Mouse (Mus musculus) bone marrow macrophage, adult 2 months (primary cell): ENCODE data around the gene Raver2. TPM values are rescaled to one million over a fixed set of nuclear protein-coding genes. Genes with fewer than 3 reads are reported as not detected.

ENCODE experiments used
- H3K27ac ChIP-seq: 2 replicates; pipeline ENCODE4 v1.5.1; 2012; ENCODE audit warnings: low read depth, low read length; ENCODE audit not compliant: insufficient read depth
- H3K4me1 ChIP-seq: 2 replicates; pipeline ENCODE4 v1.6.1; 2012; ENCODE audit warnings: low read length; ENCODE audit not compliant: control insufficient read depth, insufficient read depth
- H3K4me3 ChIP-seq: 2 replicates; pipeline ENCODE4 v1.5.1; 2012; ENCODE audit warnings: mild to moderate bottlenecking, low read length, moderate library complexity; ENCODE audit not compliant: insufficient read depth
- CTCF ChIP-seq: IDR thresholded peaks from 2 replicates; pipeline ENCODE4 v1.5.1; 2012; ENCODE audit warnings: low read depth, mild to moderate bottlenecking, low read length, moderate library complexity
- POLR2A ChIP-seq: IDR thresholded peaks from 2 replicates; pipeline ENCODE4 v1.6.1; 2012; ENCODE audit warnings: mild to moderate bottlenecking, low read depth, low read length, borderline replicate concordance
- polyA plus RNA-seq: library from polyadenylated mRNA; stranded (reverse); fragments of >200 nt; gene quantifications from 2 replicates; pipeline ENCODE4 v1.2.4, GENCODE M21; 2012; ENCODE audit not compliant: missing spikeins, insufficient read depth, insufficient read length

Gene Raver2
- polyA plus RNA-seq, 1 experiment = not detected

DNA sequence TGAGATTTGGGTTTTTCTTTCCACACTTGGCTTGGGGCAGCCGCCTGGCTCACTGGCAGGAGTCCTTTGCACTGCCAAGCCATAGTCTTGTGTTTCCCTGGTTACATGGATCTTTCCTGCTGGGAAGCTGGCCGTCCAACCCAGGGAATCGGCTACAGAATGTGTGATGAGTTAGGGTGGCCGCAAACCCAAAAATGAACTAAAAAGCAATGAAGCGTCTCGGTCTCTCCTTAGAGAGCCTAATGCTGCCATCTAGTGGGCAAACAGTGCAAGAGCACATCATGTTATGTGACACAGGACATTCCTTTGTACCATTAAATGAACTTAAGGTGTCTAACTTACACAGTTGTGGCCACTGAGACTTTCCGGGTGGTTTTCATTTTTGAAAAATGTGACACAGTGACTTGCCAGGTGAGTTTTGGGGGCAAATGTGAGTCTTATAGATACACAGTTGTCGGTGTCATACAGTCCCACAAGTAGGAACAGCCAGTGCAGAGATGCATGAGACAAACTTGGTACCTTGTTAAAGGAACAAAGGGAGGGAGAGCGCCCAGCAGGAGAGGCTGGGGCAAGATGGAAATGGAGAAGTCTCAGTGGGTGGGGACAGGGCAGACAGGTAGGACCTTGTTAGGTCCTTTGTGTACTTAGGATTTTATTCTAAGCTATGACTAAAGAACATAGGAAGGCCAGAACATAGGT lies 77.4 kb downstream of the Raver2 start:
- H3K27ac ChIP-seq = no peak overlapping the region
- TF ChIP-seq CTCF (peak; percentile 34), POLR2A (no peak)
- no peak overlapping the region for H3K4me3 ChIP-seq
- H3K4me1 ChIP-seq = peaks cover 5% of the 10 kb centered on the region; the same call in 1 of the 2 replicates

DNA sequence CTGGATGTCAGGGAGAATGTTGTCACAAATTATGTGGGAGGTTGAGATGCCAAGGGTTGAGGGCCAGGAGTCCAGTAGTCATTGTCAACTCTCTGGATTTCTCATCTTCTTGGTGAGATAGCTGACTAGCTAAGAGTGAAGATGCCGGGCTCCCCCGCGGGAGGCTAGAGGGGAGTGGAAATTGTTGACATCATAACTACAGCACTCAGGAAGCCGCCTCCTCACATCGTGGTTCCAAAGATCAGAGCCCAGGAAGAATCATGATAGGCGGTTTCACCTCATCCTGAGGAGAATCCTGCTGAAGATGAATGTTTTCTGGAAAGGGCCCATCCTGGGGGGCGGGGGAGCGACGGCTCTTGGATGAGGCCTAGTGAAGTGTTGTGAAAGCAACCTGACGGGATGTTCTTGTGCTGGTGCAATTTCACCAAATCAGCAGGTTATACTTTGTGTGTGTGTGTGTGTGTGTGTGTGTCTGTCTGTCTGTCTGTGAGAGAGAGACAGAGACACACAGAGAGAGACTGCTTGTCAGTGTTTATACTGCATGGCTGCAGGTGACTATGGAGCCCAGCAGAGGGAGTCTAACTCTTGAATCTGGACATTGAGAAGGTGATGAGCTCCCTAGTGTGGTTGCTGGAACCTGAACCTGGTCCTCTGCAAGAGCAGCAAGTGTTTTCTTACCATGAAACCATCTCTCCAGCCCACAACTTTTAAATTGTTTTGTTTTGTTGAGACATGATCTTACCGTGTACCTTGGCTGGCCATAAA lies 78.3 kb downstream of the Raver2 start:
- no peak overlapping the region for H3K27ac ChIP-seq
- no peak overlapping the region for H3K4me3 ChIP-seq
- H3K4me1 ChIP-seq = peaks cover under 1% of the 10 kb centered on the region; the same call in 1 of the 2 replicates
- TF ChIP-seq CTCF (no peak), POLR2A (no peak)

DNA sequence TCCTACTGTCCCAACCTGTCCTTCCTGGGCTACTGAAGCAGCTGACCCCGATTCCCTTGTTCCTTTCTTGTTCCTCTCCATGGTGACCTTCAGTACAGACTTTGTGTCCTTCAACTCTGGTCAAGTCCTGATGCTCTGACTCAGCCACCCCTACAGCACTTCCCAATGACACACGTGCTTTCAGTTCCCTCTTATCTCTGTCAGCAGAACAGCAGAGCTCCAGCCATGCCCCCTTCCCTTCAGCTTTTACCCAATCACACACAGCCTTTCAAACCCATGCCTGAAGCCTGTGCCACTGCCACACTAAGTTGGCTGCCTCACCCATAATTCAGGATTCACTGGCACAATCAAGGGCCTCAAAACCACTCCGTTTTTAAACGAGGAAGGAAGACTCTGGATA lies 86.8 kb downstream of the Raver2 start:
- H3K27ac ChIP-seq = peak overlapping the region; percentile 71
- no peak for TF ChIP-seq CTCF
- TF ChIP-seq POLR2A = no peak
- H3K4me1 ChIP-seq = peaks cover 19% of the 10 kb centered on the region
- no peak overlapping the region for H3K4me3 ChIP-seq

DNA sequence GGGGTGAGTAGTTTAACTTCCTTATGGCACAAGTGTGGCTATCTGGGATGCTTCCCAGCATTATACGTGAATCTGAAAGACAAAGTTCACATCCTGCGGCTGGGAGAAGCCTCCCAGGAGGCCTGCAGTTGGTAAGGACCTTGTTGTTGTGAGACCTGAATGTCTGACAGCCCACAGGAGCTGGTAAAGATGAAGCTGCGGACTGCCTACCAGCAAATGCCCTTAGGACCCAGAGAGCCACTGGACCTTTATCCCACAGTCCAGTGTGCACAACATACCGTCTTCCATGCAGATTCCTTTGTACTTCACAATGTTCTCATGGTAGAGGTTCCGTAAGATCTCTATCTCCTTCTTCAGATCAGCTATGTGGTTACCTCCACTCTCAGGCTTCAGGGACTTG lies 88.7 kb downstream of the Raver2 start:
- Histone ChIP-seq H3K4me3 (no peak overlapping the region), H3K27ac (no peak overlapping the region), H3K4me1 (peaks cover 19% of the 10 kb centered on the region)
- TF ChIP-seq CTCF = no peak
- TF ChIP-seq POLR2A = no peak

DNA sequence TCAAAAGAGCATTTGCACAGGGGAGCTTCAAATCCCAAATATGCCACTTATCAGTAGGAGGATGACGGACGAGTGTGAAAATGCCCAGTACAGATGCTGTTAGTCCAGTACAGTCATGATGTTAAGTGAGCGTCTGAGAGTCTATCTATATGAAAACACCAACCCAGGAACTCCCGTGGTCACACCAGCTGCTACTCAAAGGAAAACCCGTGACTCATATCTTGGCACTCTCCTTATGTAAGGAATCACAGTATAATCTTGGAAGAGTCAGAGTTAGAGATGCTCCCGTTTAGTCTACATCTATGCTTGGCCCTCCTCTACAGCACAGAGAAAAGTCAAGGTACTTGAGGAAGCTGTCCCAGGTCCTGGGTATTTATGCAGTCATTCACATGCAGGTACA lies 89.5 kb downstream of the Raver2 start:
- TF ChIP-seq POLR2A = no peak
- TF ChIP-seq CTCF = no peak

DNA sequence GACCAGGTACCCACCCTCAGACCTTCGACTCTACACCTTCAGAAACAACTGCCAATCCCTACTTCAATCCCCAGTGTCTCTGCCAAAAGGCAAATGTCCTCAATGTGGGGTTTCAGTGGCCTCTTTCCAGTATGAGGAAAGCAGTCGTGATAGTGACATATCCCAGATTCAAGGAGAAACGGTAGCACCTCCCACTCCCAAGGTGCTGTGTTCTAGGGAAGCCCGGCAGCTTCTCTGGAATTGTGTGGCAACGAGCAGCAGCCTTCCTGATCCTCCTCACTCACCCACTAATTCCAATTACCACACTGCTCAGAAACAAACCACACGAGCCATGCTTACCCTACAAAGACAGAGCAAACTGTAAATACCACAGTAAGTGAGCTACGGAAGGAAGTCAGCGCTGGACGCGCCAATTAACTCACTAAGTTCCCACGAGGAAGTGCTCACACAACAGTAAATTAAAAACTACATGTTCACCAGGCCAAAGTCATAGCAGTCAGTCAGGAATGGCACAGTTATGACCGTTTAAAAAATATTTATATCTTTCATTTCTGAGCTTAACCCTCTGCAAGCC lies 90.5 kb downstream of the Raver2 start:
- Histone ChIP-seq H3K4me1 (peaks cover 19% of the 10 kb centered on the region), H3K27ac (no peak overlapping the region), H3K4me3 (no peak overlapping the region)
- TF ChIP-seq POLR2A (no peak), CTCF (no peak)

More for the DNA sequence above, 89.5 kb downstream of the Raver2 start:
- peaks cover 19% of the 10 kb centered on the region for H3K4me1 ChIP-seq
- no peak overlapping the region for H3K4me3 ChIP-seq
- no peak overlapping the region for H3K27ac ChIP-seq

DNA sequence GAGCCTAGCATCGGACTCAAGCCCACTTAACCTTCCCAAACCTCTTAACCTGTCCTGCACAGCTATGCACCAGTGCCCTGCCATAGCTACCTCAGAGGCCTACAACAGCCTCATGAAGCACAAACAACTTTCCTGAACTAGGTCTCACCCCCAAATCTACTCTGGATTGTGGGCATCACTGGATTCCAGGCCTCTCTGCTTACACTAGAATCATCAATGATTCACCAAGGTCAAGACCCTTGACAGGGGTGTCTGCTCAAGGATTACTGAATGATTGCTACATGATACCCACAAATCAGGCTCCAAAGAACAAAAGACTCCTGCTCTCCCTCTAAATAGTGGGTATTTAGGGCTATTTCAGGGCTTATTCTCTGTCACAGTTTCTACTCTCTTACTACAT lies 92.0 kb downstream of the Raver2 start:
- no peak overlapping the region for H3K4me3 ChIP-seq
- H3K4me1 ChIP-seq = peaks cover 7% of the 10 kb centered on the region
- no peak for TF ChIP-seq POLR2A
- no peak for TF ChIP-seq CTCF
- no peak overlapping the region for H3K27ac ChIP-seq

DNA sequence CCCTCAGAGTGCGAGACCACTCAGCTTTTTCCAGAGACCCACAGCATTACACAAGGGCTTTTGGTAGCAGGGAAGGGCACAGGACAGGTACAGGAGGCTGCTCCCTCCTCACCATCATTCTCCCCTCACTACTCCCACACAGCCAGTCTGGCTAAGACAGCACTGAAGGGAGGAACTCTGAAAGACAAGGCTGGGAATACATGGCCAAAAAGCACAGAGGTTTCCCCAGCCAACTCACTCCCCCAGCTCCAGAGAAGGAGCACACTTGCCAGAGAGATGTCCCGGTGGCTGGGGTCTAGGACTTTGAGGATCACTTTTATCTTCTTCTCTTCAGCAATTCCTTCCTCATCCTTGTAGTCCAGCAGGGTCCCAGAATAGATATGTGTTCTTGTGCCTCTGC lies 95.4 kb downstream of the Raver2 start:
- no peak overlapping the region for H3K27ac ChIP-seq
- no peak overlapping the region for H3K4me3 ChIP-seq
- no peak for TF ChIP-seq POLR2A
- TF ChIP-seq CTCF = no peak
- peaks cover 7% of the 10 kb centered on the region for H3K4me1 ChIP-seq

DNA sequence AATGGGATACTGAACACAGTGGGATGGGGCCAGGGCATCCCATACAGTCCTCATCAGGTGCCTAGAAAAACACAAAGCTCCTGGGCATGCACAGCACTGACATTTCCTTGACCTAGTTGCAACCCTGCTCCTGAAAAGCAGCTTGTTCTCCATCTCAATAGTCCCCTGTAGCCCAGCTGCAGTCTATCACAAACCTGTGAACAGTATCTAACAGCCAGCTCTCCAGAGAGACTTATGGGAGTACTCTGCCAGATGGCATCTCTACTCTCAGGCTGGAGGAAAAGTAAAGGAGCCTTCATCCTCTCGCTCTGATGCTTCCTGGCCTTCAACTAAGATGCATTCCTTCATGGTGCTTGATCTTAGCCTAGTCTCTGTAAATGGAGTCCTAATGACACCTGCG lies 95.9 kb downstream of the Raver2 start:
- Histone ChIP-seq H3K4me1 (peaks cover 12% of the 10 kb centered on the region), H3K27ac (no peak overlapping the region), H3K4me3 (no peak overlapping the region)
- TF ChIP-seq POLR2A = no peak
- no peak for TF ChIP-seq CTCF

DNA sequence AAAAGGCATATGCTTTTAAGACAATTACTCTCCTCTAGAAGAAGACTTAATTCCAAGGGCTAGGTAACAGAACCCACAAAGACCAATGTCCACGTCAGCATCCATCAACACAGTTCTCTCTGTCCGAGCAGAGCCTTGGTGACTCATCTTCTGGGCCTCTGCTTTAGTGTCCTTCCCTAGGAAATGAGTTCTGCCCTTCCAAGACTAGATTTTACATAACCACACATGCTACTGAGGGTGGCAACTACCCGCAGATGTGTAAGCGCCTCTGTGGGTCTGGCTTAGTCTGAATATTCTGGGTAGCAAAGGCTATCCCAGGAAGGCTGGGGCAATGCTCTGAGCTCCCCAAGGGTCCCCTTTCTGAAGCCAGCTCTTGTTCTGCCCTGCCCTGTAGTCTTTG lies 97.0 kb downstream of the Raver2 start:
- no peak overlapping the region for H3K27ac ChIP-seq
- no peak overlapping the region for H3K4me3 ChIP-seq
- H3K4me1 ChIP-seq = peaks cover 22% of the 10 kb centered on the region
- no peak for TF ChIP-seq CTCF
- TF ChIP-seq POLR2A = no peak
